Mouse (Mus musculus) E14TG2a.4 (cell line): ENCODE measurements around the gene Zg16.

ENCODE experiments used
- H3K27me3 ChIP-seq: 2 replicates; pipeline ENCODE4 v1.6.1; 2014; ENCODE audit warnings: low read length, control low read depth; ENCODE audit not compliant: insufficient read depth
- H3K36me3 ChIP-seq: 2 replicates; pipeline ENCODE4 v1.6.1; 2014; ENCODE audit warnings: low read length, control low read depth; ENCODE audit not compliant: insufficient read depth
- H3K4me1 ChIP-seq: replicated peaks from 2 replicates; pipeline ENCODE4 v1.6.1; 2014; ENCODE audit warnings: low read depth, low read length, control low read depth
- H3K4me3 ChIP-seq: replicated peaks from 2 replicates; pipeline ENCODE4 v1.5.1; 2014; ENCODE audit warnings: mild to moderate bottlenecking, low read length
- H3K9me3 ChIP-seq: 2 replicates; pipeline ENCODE4 v1.6.1; 2014; ENCODE audit warnings: low read length, control low read depth
- CTCF ChIP-seq: conservative IDR thresholded peaks from 2 replicates; pipeline ENCODE4 v1.5.1; 2014; ENCODE audit warnings: low read length
- NANOG ChIP-seq: IDR thresholded peaks from 2 replicates; pipeline ENCODE4 v1.6.1; 2014; ENCODE audit warnings: borderline replicate concordance, low read length, mixed read lengths
- POU5F1 ChIP-seq: IDR thresholded peaks from 2 replicates; pipeline ENCODE4 v1.6.1; 2014; ENCODE audit warnings: low read length, borderline replicate concordance

The Zg16 gene

GRCm38 (mm10) chr7:127110239-127111007 is 23.3 kb upstream of the Zg16 start:
- H3K4me1 ChIP-seq, result peaks cover 76% of the 10 kb centered on the region
- TF ChIP-seq NANOG, result no peak
- TF ChIP-seq CTCF, result peak; percentile 63
- TF ChIP-seq POU5F1, result no peak
- H3K27me3 ChIP-seq, result no peaks in the 10 kb centered on the region
- H3K4me3 ChIP-seq, result no peak overlapping the region
- H3K9me3 ChIP-seq, result no peaks in the 10 kb centered on the region
- no peaks in the 10 kb centered on the region for H3K36me3 ChIP-seq

- no peaks in the 10 kb centered on the region for H3K36me3 ChIP-seq
- TF ChIP-seq CTCF (no peak), NANOG (no peak), POU5F1 (no peak)
- H3K4me1 ChIP-seq, result peaks cover 55% of the 10 kb centered on the region
- no peak overlapping the region for H3K4me3 ChIP-seq
- H3K9me3 ChIP-seq, result no peaks in the 10 kb centered on the region
- no peaks in the 10 kb centered on the region for H3K27me3 ChIP-seq
Measured at GRCm38 (mm10) chr7:127105551-127105950, 18.4 kb upstream of the Zg16 start.

- no peaks in the 10 kb centered on the region for H3K36me3 ChIP-seq
- H3K27me3 ChIP-seq, result no peaks in the 10 kb centered on the region
- peaks cover 47% of the 10 kb centered on the region for H3K4me1 ChIP-seq
- H3K4me3 ChIP-seq, result peak overlapping the region; percentile 66
- no peaks in the 10 kb centered on the region for H3K9me3 ChIP-seq
- TF ChIP-seq NANOG, result no peak
- TF ChIP-seq CTCF, result peak; percentile 76
- TF ChIP-seq POU5F1, result no peak
Measured at GRCm38 (mm10) chr7:127104560-127105332, 17.6 kb upstream of the Zg16 start.

- Histone ChIP-seq H3K27me3 (no peaks in the 10 kb centered on the region), H3K9me3 (no peaks in the 10 kb centered on the region), H3K4me1 (peaks cover 45% of the 10 kb centered on the region), H3K4me3 (0 out of 2 replicates have a peak overlapping the region, but pooled peaks have one; percentile 20), H3K36me3 (no peaks in the 10 kb centered on the region)
- TF ChIP-seq NANOG (no peak), CTCF (0 out of 2 replicates have a peak, but pooled peaks have one; percentile 11)
Measured at GRCm38 (mm10) chr7:127103960-127104359, 16.8 kb upstream of the Zg16 start.

- TF ChIP-seq NANOG (no peak), CTCF (no peak), POU5F1 (no peak)
- Histone ChIP-seq H3K27me3 (no peaks in the 10 kb centered on the region), H3K4me3 (no peak overlapping the region), H3K4me1 (peaks cover 36% of the 10 kb centered on the region), H3K9me3 (no peaks in the 10 kb centered on the region), H3K36me3 (no peaks in the 10 kb centered on the region)
Measured at GRCm38 (mm10) chr7:127102148-127102547, 15.0 kb upstream of the Zg16 start.

- peaks cover 37% of the 10 kb centered on the region for H3K4me1 ChIP-seq
- H3K9me3 ChIP-seq, result no peaks in the 10 kb centered on the region
- TF ChIP-seq POU5F1 (no peak), NANOG (no peak)
- no peaks in the 10 kb centered on the region for H3K36me3 ChIP-seq
- no peaks in the 10 kb centered on the region for H3K27me3 ChIP-seq
- no peak overlapping the region for H3K4me3 ChIP-seq
Measured at GRCm38 (mm10) chr7:127101451-127102016, 14.4 kb upstream of the Zg16 start.

- Histone ChIP-seq H3K4me1 (peaks cover 25% of the 10 kb centered on the region), H3K36me3 (peaks cover 3% of the 10 kb centered on the region), H3K9me3 (no peaks in the 10 kb centered on the region), H3K27me3 (no peaks in the 10 kb centered on the region), H3K4me3 (no peak overlapping the region)
- no peak for TF ChIP-seq NANOG
- TF ChIP-seq POU5F1, result no peak
- TF ChIP-seq CTCF, result no peak
Measured at GRCm38 (mm10) chr7:127099528-127099927, 12.4 kb upstream of the Zg16 start.

- Histone ChIP-seq H3K9me3 (no peaks in the 10 kb centered on the region), H3K36me3 (peaks cover 9% of the 10 kb centered on the region), H3K4me3 (no peak overlapping the region), H3K4me1 (peaks cover 24% of the 10 kb centered on the region), H3K27me3 (no peaks in the 10 kb centered on the region)
- no peak for TF ChIP-seq NANOG
Measured at GRCm38 (mm10) chr7:127098950-127099349, 11.8 kb upstream of the Zg16 start.

- no peaks in the 10 kb centered on the region for H3K27me3 ChIP-seq
- peaks cover 21% of the 10 kb centered on the region for H3K4me1 ChIP-seq
- H3K36me3 ChIP-seq, result peaks cover 13% of the 10 kb centered on the region
- no peak overlapping the region for H3K4me3 ChIP-seq
- no peaks in the 10 kb centered on the region for H3K9me3 ChIP-seq
- no peak for TF ChIP-seq POU5F1
- TF ChIP-seq CTCF, result no peak
- no peak for TF ChIP-seq NANOG
Measured at GRCm38 (mm10) chr7:127098521-127098920, 11.4 kb upstream of the Zg16 start.
